Mouse (Mus musculus): ENCODE data around the gene Stk36. TPM values are rescaled to one million over a fixed set of nuclear protein-coding genes. Genes with fewer than 3 reads are reported as not detected.

The Stk36 gene
- polyA plus RNA-seq, 1 experiment from 2014 or later: 2.8 TPM

DNA sequence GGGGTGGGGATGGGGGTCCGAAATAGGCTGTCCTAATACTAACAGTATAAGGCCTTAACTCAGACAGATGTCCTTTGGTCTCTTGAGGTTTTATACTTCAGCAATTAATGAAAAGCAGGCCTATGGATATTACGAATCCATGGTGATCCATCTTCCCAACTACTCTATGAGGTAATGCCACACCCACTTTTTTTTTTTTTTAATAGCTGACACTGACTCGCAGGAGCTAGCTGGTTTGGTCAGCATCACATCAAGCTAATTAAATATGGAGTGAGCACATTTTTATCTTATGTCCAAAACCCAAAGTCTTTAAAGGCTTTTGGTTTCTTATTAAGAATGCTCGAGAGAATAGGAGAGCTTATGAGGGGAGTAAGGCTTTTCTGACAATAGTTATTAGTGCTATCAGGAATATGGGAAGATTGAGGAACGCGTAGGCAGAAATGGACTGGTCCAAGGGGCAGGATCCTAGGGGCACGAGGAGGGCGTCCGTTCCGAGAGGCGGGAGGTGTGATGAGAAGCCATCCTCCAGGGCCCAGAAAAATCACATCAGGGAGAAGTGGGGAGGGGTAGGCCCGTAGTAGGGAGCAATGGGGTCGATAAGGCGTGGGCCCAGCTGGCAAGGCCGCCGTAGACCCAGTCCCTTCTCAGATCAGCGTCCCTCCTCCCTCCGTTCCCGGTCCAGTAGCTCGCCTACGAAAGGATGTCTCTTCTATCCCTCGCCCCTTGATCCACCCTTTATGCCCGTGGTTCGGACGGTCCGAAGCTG, 561 bp upstream of the Stk36 start:
- H3K9me3 ChIP-seq: no peaks in the 10 kb centered on the region
- WGBS: 7% methylated on average over 26 of the region's 26 CpGs
- peak overlapping the region; percentile 93 for H3K4me3 ChIP-seq
- H3K9ac ChIP-seq: peak overlapping the region; percentile 91
- H3K36me3 ChIP-seq: peaks cover 40% of the 10 kb centered on the region
- H3K27ac ChIP-seq (replicated peaks): peak overlapping the region; percentile 62
- no peaks in the 10 kb centered on the region for H3K27me3 ChIP-seq (replicated peaks)
- ATAC-seq (ENCODE audit: extremely low read depth, insufficient number of reproducible peaks, low FRiP score, low TSS enrichment): no peak
- peaks cover 15% of the 10 kb centered on the region for H3K4me1 ChIP-seq
- H3K4me2 ChIP-seq: peak overlapping the region; percentile 86

DNA sequence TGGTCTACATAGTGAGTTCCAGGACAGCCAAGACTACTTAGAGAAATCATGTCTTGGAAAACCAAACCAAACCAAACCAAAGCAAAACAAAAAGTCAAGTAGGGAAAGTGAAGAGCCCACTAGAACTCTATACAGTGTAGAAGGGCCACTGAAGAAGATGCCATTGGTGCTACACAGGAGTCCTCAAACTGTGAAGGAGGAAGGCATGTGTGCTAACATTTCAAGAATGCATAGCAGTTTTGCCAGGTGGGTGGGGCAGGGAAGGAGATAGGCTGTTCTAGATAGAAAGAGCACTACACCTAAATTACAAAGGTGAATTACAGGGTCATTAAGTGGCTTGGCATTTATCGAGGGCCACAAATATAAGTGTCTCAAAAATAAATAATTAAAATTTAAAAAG, 22.9 kb downstream of the Stk36 start:
- H3K9me3 ChIP-seq: no peaks in the 10 kb centered on the region
- H3K4me2 ChIP-seq: no peak overlapping the region
- H3K36me3 ChIP-seq: no peaks in the 10 kb centered on the region
- no peak overlapping the region for H3K4me3 ChIP-seq
- 92% methylated on average over 1 of the region's 1 CpGs for WGBS
- no peak for ATAC-seq (ENCODE audit: extremely low read depth, insufficient number of reproducible peaks, low FRiP score, low TSS enrichment)
- no peak overlapping the region for H3K27ac ChIP-seq (replicated peaks)
- H3K4me1 ChIP-seq: peaks cover 7% of the 10 kb centered on the region; the same call in 1 of the 2 replicates
- no peak overlapping the region for H3K9ac ChIP-seq
- H3K27me3 ChIP-seq (replicated peaks): no peaks in the 10 kb centered on the region

DNA sequence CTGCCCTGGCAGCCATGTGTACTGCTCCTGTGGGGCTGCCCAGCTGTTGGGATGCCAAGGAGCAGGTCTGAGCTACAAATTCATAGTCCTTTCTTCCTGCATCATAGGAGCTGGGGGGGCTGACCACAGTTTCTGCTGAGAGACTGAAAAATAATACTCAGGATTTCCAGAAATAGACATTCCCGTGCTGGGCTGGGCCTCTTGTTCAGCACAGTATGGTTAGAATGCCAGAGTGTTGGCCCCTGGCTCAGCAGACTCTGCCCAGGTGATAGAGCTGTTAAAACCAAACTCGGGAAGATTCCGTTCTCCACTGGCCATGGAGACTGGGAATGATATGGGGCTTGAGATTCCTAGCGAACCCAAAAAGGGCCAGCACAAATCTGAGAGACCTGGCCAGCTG, 24.8 kb downstream of the Stk36 start:
- 58% methylated on average over 4 of the region's 4 CpGs for WGBS
- no peaks in the 10 kb centered on the region for H3K36me3 ChIP-seq

DNA sequence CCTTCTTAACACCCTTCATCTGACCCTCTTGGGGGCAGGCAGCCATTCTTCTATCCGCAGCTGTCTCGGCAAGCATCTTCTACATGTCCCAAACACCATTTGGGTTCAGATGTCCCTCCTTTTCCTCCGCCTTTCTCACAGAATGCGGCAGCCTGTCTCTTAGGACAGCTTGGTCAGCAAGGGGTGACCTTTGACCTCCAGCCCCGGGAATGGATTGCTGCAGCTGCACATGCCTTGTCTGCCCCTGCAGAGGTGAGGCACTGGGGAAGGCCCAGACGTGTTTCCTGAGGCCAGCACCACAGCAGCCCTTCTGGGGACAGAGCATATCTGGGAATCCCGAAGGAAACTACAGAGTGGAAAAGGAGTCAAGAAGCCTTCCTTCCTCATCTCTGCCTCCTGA, 26.8 kb downstream of the Stk36 start:
- Histone ChIP-seq H3K36me3 (no peaks in the 10 kb centered on the region), H3K9me3 (no peaks in the 10 kb centered on the region), H3K27me3 (replicated peaks) (no peaks in the 10 kb centered on the region), H3K4me3 (no peak overlapping the region), H3K4me1 (peaks cover 7% of the 10 kb centered on the region; the same call in 1 of the 2 replicates), H3K9ac (no peak overlapping the region), H3K4me2 (no peak overlapping the region), H3K27ac (replicated peaks) (no peak overlapping the region)
- ATAC-seq (ENCODE audit: extremely low read depth, insufficient number of reproducible peaks, low FRiP score, low TSS enrichment): no peak
- WGBS: 53% methylated on average over 7 of the region's 7 CpGs

More for the DNA sequence above, 24.8 kb downstream of the Stk36 start:
- Histone ChIP-seq H3K4me2 (no peak overlapping the region), H3K9me3 (no peaks in the 10 kb centered on the region), H3K4me3 (no peak overlapping the region), H3K27me3 (replicated peaks) (no peaks in the 10 kb centered on the region), H3K9ac (no peak overlapping the region), H3K27ac (replicated peaks) (no peak overlapping the region), H3K4me1 (peaks cover 7% of the 10 kb centered on the region; the same call in 1 of the 2 replicates)
- 0 out of 2 replicates have a peak, but pooled peaks have one; percentile 25 for ATAC-seq (ENCODE audit: extremely low read depth, insufficient number of reproducible peaks, low FRiP score, low TSS enrichment)

DNA sequence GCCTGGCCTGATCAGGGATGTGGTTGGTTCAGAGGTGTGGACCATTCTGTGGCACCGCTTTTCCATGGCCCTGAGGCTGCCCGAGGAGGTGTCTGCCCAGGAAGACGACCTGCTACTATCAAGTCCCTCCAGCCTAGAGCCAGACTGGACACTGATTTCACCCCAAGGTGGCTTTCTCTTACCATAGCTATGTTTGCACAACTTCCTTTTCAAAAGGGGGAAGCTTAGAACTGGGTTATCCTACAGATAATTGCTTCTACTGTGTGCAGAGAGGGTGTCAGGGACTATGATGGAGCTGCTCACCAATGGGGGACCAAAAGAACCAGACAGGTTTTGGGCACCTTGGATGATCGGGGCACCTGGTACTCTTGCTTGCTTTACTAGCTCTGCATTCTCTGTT, 31.5 kb downstream of the Stk36 start:
- WGBS: 77% methylated on average over 4 of the region's 4 CpGs

DNA sequence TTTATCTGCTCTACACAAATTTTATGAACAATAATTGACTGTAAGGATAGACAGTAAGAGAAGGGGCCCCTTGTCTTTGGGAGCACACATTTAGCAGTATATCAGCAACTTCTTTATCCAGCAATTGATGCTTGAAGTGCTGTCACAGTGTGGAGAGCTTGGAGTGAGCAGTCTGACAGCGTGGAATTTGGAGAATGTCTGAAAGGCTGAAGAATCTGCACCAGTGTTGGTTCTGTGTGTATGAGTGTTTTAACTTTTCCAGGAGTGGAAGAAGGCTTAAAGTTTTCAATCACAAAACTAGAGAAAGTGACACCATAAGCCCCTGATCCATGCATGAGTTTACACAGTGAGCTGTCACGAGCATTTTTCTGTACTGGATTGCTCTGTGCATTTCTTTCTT, 42.3 kb downstream of the Stk36 start:
- WGBS: 49% methylated on average over 2 of the region's 2 CpGs
- Histone ChIP-seq H3K9me3 (no peaks in the 10 kb centered on the region), H3K4me2 (peak overlapping the region; percentile 45)

More for the DNA sequence above, 31.5 kb downstream of the Stk36 start:
- no peaks in the 10 kb centered on the region for H3K9me3 ChIP-seq
- H3K4me1 ChIP-seq: no peaks in the 10 kb centered on the region
- H3K9ac ChIP-seq: no peak overlapping the region
- H3K4me3 ChIP-seq: no peak overlapping the region
- no peaks in the 10 kb centered on the region for H3K36me3 ChIP-seq
- no peak for ATAC-seq (ENCODE audit: extremely low read depth, insufficient number of reproducible peaks, low FRiP score, low TSS enrichment)
- H3K27me3 ChIP-seq (replicated peaks): no peaks in the 10 kb centered on the region
- H3K4me2 ChIP-seq: no peak overlapping the region
- H3K27ac ChIP-seq (replicated peaks): no peak overlapping the region

DNA sequence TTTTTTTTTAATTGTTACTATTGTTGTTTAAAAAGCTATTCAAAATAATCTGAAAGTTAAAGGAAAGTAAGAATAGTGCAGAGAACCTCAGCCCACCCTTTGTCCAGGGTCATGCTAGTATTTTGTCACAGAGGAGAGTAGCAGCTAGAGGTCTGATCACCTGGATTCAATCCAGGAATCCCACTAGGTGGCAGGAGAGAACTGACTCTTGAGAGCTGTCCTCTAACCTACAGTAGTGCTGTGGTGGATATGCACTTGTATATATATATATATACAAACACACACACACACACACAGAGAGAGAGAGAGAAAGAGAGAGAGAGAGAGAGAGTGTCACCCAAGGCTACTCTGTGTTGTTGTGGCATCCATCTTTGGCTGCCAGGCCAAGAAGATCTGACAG, 42.7 kb downstream of the Stk36 start:
- Histone ChIP-seq H3K27ac (replicated peaks) (0 out of 2 replicates have a peak overlapping the region, but pooled peaks have one; percentile 14), H3K4me3 (no peak overlapping the region), H3K9ac (no peak overlapping the region), H3K27me3 (replicated peaks) (no peaks in the 10 kb centered on the region), H3K4me1 (peaks cover 16% of the 10 kb centered on the region), H3K4me2 (peak overlapping the region; percentile 45), H3K36me3 (no peaks in the 10 kb centered on the region), H3K9me3 (no peaks in the 10 kb centered on the region)
- no peak for ATAC-seq (ENCODE audit: extremely low read depth, insufficient number of reproducible peaks, low FRiP score, low TSS enrichment)

More for the DNA sequence above, 42.3 kb downstream of the Stk36 start:
- no peak for ATAC-seq (ENCODE audit: extremely low read depth, insufficient number of reproducible peaks, low FRiP score, low TSS enrichment)
- H3K36me3 ChIP-seq: no peaks in the 10 kb centered on the region
- 0 out of 2 replicates have a peak overlapping the region, but pooled peaks have one; percentile 14 for H3K27ac ChIP-seq (replicated peaks)
- no peaks in the 10 kb centered on the region for H3K27me3 ChIP-seq (replicated peaks)
- no peak overlapping the region for H3K4me3 ChIP-seq
- peaks cover 16% of the 10 kb centered on the region for H3K4me1 ChIP-seq
- no peak overlapping the region; the same call in 1 of the 2 replicates for H3K9ac ChIP-seq

DNA sequence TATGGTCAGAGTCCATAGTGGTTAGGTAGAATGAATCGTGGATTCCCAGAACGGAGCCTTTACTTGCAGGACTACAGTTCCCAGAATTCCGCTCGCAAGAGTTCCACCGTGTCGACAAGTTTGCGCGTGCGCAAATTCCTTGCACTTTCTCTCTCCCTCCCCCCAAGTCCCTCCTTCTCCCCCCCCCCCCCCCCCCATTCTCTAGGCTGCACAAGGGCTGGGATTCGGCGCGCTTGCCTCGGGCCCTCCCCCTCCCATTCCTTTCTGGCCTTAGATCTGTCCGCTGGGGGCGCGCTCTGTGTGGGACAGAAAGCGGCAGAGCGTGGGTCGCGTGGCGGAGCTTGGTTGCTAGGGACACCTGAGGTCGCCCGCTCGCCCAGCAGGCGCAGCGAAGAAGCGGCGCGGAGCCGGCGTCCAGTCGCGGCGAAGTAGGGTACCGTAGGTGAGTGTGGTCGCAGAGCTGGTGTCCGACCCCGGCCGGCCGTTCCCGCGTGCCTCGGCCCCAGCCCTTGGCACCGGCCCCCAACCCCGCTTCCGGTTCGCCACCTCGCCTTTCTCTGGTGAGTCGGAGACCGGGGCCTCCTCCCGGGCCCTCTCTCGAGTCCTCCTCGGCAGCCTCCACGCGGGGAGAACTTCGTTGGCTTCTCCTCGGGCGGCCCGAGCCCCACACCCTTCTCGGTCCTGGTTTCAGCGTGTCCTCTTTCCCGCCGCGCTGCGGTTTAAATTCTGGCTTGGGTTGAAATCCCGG, 60.4 kb downstream of the Stk36 start, which contains the start of gene Ttll4:
TSS of gene Ttll4 (plus strand) at position 298 of the 748 bp plus-strand sequence.
- H3K4me1 ChIP-seq: peaks cover 37% of the 10 kb centered on the region
- peak within 1 kb of the TSS; percentile 82 for H3K4me2 ChIP-seq
- H3K9ac ChIP-seq: peak within 1 kb of the TSS; percentile 93
- no peaks in the 10 kb centered on the region for H3K27me3 ChIP-seq (replicated peaks)
- H3K4me3 ChIP-seq: peak within 1 kb of the TSS; percentile 78
- peak; percentile 98 for ATAC-seq (ENCODE audit: extremely low read depth, insufficient number of reproducible peaks, low FRiP score, low TSS enrichment)
- peak within 1 kb of the TSS; percentile 86 for H3K27ac ChIP-seq (replicated peaks)
- 1% methylated on average over 62 of the region's 66 CpGs for WGBS
- no peaks in the 10 kb centered on the region for H3K9me3 ChIP-seq
- 0 out of 2 replicates have a peak, but pooled peaks cover 8% of the 10 kb centered on the region for H3K36me3 ChIP-seq

DNA sequence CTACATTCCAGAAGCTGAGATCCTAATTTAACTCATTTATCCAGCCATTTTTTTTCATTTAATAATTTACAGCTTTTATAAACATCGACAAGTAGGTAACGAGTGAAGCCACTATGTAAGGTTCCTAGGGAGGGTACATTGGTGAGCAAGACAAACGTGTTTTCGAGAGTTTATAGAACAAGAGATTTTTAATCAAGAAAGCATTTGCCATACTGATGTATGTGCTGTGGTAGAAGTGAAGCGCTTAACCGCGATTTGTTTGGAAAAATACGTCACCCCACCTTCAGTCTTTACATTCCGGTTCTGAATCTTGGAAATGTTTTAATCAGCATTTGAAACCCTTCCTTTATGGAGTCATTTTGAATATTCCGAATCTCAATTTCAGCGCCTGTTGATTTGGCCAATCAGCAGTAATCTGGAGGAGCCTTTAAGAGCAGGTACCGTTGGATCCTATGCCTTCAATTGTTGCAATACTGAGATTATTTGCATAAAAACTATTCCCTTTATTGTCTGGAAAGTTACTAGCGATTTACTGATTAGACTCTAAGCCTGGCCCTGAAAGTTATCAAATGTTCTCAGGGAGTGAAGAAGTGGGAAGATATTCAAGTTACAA, 61.1 kb downstream of the Stk36 start:
- WGBS: 3% methylated on average over 13 of the region's 13 CpGs
- H3K9me3 ChIP-seq: no peaks in the 10 kb centered on the region
- peak overlapping the region; percentile 86 for H3K27ac ChIP-seq (replicated peaks)
- H3K36me3 ChIP-seq: 0 out of 2 replicates have a peak, but pooled peaks cover 8% of the 10 kb centered on the region
- H3K4me1 ChIP-seq: peaks cover 45% of the 10 kb centered on the region
- H3K9ac ChIP-seq: peak overlapping the region; percentile 93
- H3K27me3 ChIP-seq (replicated peaks): no peaks in the 10 kb centered on the region
- peak overlapping the region; percentile 82 for H3K4me2 ChIP-seq
- ATAC-seq (ENCODE audit: extremely low read depth, insufficient number of reproducible peaks, low FRiP score, low TSS enrichment): no peak
- H3K4me3 ChIP-seq: peak overlapping the region; percentile 78

DNA sequence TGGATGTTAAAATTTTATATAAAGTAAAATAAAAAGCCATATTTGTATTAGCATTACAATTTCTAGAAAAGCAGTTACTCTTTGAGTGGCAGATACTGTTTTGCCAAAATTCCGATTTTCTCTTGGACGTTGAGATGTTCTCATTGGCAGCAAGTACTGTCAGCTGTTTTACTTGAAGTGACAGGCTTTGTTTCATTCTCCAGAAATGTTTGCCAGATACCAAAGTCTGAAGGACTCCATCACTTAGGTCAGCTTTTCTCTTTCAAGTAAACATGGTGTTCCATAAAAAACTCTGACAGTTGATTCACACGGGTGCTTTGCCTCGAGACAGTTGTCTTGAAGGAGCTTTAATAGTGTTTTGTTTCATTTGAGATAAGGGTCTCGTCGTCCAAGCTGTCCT, 63.9 kb downstream of the Stk36 start:
- WGBS: 39% methylated on average over 6 of the region's 6 CpGs
- Histone ChIP-seq H3K36me3 (peaks cover 15% of the 10 kb centered on the region; the same call in 1 of the 2 replicates), H3K27me3 (replicated peaks) (no peaks in the 10 kb centered on the region), H3K4me2 (no peak overlapping the region), H3K4me3 (no peak overlapping the region), H3K9ac (peak overlapping the region; percentile 44; the same call in 1 of the 2 replicates), H3K27ac (replicated peaks) (no peak overlapping the region), H3K4me1 (peaks cover 57% of the 10 kb centered on the region), H3K9me3 (no peaks in the 10 kb centered on the region)
- no peak for ATAC-seq (ENCODE audit: extremely low read depth, insufficient number of reproducible peaks, low FRiP score, low TSS enrichment)

DNA sequence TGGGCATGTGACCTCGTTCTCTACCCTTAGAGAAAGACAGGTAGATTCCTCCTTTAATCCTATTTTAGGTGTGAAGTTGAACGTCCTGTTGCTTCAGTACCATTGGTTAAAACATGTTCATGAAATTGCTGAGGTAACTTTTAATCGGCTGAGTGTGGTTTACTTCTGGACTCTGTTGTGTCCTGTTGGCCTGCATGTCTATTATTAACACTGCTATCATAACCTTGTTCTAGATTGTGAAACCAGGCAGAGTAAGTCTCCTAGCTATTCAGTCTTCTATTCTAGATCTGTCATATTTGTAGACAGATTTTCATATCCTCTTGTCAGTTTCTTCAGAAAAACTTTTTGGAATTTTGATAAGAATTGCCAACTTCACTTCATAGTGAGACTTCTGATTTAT, 67.1 kb downstream of the Stk36 start:
- Histone ChIP-seq H3K36me3 (peaks cover 35% of the 10 kb centered on the region), H3K4me1 (peaks cover 55% of the 10 kb centered on the region), H3K27ac (replicated peaks) (peak overlapping the region; percentile 16; the same call in 1 of the 2 replicates), H3K4me2 (no peak overlapping the region), H3K4me3 (no peak overlapping the region), H3K9me3 (no peaks in the 10 kb centered on the region), H3K27me3 (replicated peaks) (no peaks in the 10 kb centered on the region), H3K9ac (no peak overlapping the region)
- WGBS: 58% methylated on average over 3 of the region's 3 CpGs
- no peak for ATAC-seq (ENCODE audit: extremely low read depth, insufficient number of reproducible peaks, low FRiP score, low TSS enrichment)

Measured in heart, embryonic 13.5 days (tissue).